Mouse (Mus musculus): Measurements from ENCODE around the gene Ccdc39.

Gene Ccdc39

GRCm38 (mm10) chr3:33799617-33800512 is 44.2 kb downstream of the Ccdc39 start, which contains the start of gene Ttc14:
Gene Ttc14, plus strand, starts transcription at chr3:33799832.
- DNase-seq (ENCODE audit: extremely low read depth, insufficient read length, low spot score): peak; percentile 100

GRCm38 (mm10) chr3:33790975-33791374 is 53.1 kb downstream of the Ccdc39 start:
- no peak for DNase-seq (ENCODE audit: extremely low read depth, insufficient read length, low spot score)
